In the genomic region with DNA sequence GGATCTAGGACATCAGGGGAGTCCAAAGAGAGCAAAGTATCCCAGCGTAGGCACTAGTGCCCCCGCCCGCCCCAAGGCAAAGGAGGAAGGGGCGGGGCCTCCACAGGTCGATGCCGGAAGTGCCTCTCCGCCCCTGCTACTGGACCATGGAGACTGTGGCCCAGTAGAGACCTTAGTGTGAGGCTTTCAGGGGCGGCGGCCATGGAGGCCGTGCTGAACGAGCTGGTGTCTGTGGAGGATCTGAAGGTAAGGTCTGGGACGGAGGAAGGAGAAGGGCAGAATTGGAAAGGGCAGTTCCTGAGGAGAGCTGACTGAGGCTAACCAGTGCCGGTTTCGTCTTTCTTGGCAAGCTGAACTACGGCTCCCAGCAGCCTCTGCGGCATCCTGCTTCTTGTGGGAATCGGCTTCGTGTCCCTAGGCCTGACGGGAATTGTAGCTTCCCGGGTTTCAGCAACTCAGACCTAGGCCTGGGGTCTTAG, we compare ENCODE assay signal across 8 mouse cellular contexts. TPM values are rescaled to one million over a fixed set of nuclear protein-coding genes. Genes with fewer than 3 reads are reported as not detected.
A peak's percentile ranks its signal among the peaks of the same experiment; 100 is the strongest.
DNase-seq lines count a peak whose midpoint lies in the region; ATAC-seq and TF ChIP-seq lines count a peak whose summit lies in the region.

No protein-coding gene starts in this region.

- peak overlapping the region; percentile 82 for H3K9ac ChIP-seq in MEL (ENCODE audit: control insufficient read depth, low read depth, low read length, poor library complexity, severe bottlenecking)
- peak overlapping the region; percentile 72 for H3K9ac ChIP-seq in lung, embryonic 16.5 days (ENCODE audit: low read length)

- H3K4me3 ChIP-seq in MEL (ENCODE audit: control insufficient read depth in 1 of 2, insufficient read depth in 1 of 2, low read depth in 2 of 2, low read length in 2 of 2) = peak overlapping the region; percentile 80
- H3K4me3 ChIP-seq in cerebellum, adult 2 months (replicated peaks; ENCODE audit: insufficient read depth, low read depth, low read length) = peak overlapping the region; percentile 99
- H3K4me3 ChIP-seq in lung, embryonic 16.5 days (ENCODE audit: low read length) = peak overlapping the region; percentile 66

- TF ChIP-seq RAD21 in MEL (IDR thresholded peaks at IDR 0.05; ENCODE audit: low read depth, low read length) = no peak

- no peak for TF ChIP-seq CTCF in MEL (IDR thresholded peaks at IDR 0.05 in 2 of 3, conservative IDR thresholded peaks at IDR 0.05 in 1 of 3; ENCODE audit: control insufficient read depth in 1 of 3, insufficient read depth in 1 of 3, low read depth in 2 of 3, low read length in 3 of 3, poor library complexity in 1 of 3, severe bottlenecking in 1 of 3)
- no peak for TF ChIP-seq CTCF in cerebellum, adult 2 months (IDR thresholded peaks at IDR 0.05; ENCODE audit: borderline replicate concordance, insufficient read depth, low read depth, low read length)

- ATAC-seq in hematopoietic stem cell, adult 5-6 weeks (replicated peaks in 1 of 2; ENCODE audit: insufficient read depth in 1 of 2, low FRiP score in 2 of 2, low TSS enrichment in 1 of 2, low read depth in 1 of 2, poor library complexity in 2 of 2, severe bottlenecking in 2 of 2) = peak; percentile 85 to 93
- peak; percentile 91 for ATAC-seq in lung, embryonic 16.5 days (ENCODE audit: low read depth)

- H3K27ac ChIP-seq in MEL (ENCODE audit: control insufficient read depth, low read depth, low read length) = peak overlapping the region; percentile 76
- H3K27ac ChIP-seq in cerebellum, adult 2 months (ENCODE audit: insufficient read depth, low read length) = peak overlapping the region; percentile 95
- peak overlapping the region; percentile 75 for H3K27ac ChIP-seq in lung, embryonic 16.5 days (ENCODE audit: low read length)

- under 1% methylated on average over 20 of the region's 20 CpGs for WGBS in cerebellum, adult 2 months
- 0% methylated on average over 20 of the region's 20 CpGs for WGBS in lung, embryonic 16.5 days

- DNase-seq in MEL (ENCODE audit: low read depth, low spot score) = peak; percentile 92
- peak; percentile 92 to 95 for DNase-seq in cerebellum, adult 2 months
- DNase-seq in forelimb bud, embryonic 11.5 days (ENCODE audit: low read depth, low spot score) = peak; percentile 85
- DNase-seq in layer of hippocampus, adult 9-10 months (ENCODE audit: low spot score) = peak; percentile 86
- DNase-seq in ovary, postnatal 10 days (ENCODE audit: low spot score) = peak; percentile 80
- DNase-seq in thymus, postnatal 10 days (ENCODE audit: low spot score in 2 of 2) = peak; percentile 77 to 80

- peaks cover 3 to 25% of the 10 kb centered on the region in 2 experiments; a peak in 3 of 4 replicates for H3K4me1 ChIP-seq in MEL (ENCODE audit: control insufficient read depth in 1 of 2, insufficient read depth in 2 of 2, low read length in 2 of 2)
- H3K4me1 ChIP-seq in cerebellum, adult 2 months (ENCODE audit: control insufficient read depth, insufficient read depth, low read length) = peaks cover 9% of the 10 kb centered on the region; the same call in 1 of the 2 replicates
- peaks cover 35% of the 10 kb centered on the region for H3K4me1 ChIP-seq in lung, embryonic 16.5 days (replicated peaks; ENCODE audit: control insufficient read depth, insufficient read depth, low read length)

- H3K9me3 ChIP-seq in MEL (replicated peaks; ENCODE audit: insufficient read depth, low read length) = no peaks in the 10 kb centered on the region
- no peaks in the 10 kb centered on the region for H3K9me3 ChIP-seq in lung, embryonic 16.5 days (ENCODE audit: control insufficient read depth, low read length)

- TF ChIP-seq POLR2A in MEL (IDR thresholded peaks at IDR 0.05; ENCODE audit: control insufficient read depth in 1 of 2, insufficient read depth in 1 of 2, low read depth in 1 of 2, low read length in 2 of 2, poor library complexity in 1 of 2) = peak; percentile 69 to 78
- peak; percentile 77; the same call in 1 of the 2 replicates for TF ChIP-seq POLR2A in cerebellum, adult 2 months (IDR thresholded peaks at IDR 0.05; ENCODE audit: borderline replicate concordance, insufficient read depth, low read length)

- H3K27me3 ChIP-seq in MEL (ENCODE audit: control insufficient read depth in 1 of 2, insufficient read depth in 2 of 2, low read length in 2 of 2) = no peaks in the 10 kb centered on the region
- no peaks in the 10 kb centered on the region for H3K27me3 ChIP-seq in cerebellum, adult 2 months (ENCODE audit: control insufficient read depth, insufficient read depth, low read length)
- no peaks in the 10 kb centered on the region for H3K27me3 ChIP-seq in lung, embryonic 16.5 days (ENCODE audit: control insufficient read depth, insufficient read depth, low read depth, low read length)

- peak overlapping the region; percentile 63 for H3K4me2 ChIP-seq in lung, embryonic 16.5 days (ENCODE audit: low read depth, low read length)

- peaks cover 0 to 26% of the 10 kb centered on the region in 2 experiments; a peak in 3 of 4 replicates for H3K36me3 ChIP-seq in MEL (ENCODE audit: control insufficient read depth in 1 of 2, insufficient read depth in 2 of 2, low read length in 2 of 2)
- peaks cover 24% of the 10 kb centered on the region for H3K36me3 ChIP-seq in lung, embryonic 16.5 days (ENCODE audit: control insufficient read depth, insufficient read depth, low read length)

- peaks cover 9% of the 10 kb centered on the region for H3K79me2 ChIP-seq in MEL (ENCODE audit: control insufficient read depth, insufficient read depth, low read length, poor library complexity)

- no peak for TF ChIP-seq EP300 in MEL (IDR thresholded peaks at IDR 0.05; ENCODE audit: low read depth in 1 of 2, low read length in 2 of 2)

TF ChIP-seq in MEL, 35 proteins besides CTCF, POLR2A, EP300 and RAD21 (continues in another document):
- TF ChIP-seq HCFC1 (IDR thresholded peaks at IDR 0.05; ENCODE audit: low read depth, low read length) (peak; percentile 96), RCOR1 (IDR thresholded peaks at IDR 0.05; ENCODE audit: low read depth, low read length) (no peak), MYC (IDR thresholded peaks at IDR 0.05; ENCODE audit: low read depth, low read length) (0 out of 2 replicates have a peak, but pooled peaks have one; percentile 4), MXI1 (IDR thresholded peaks at IDR 0.05; ENCODE audit: low read depth, low read length) (peak; percentile 17; the same call in 1 of the 2 replicates), UBTF (IDR thresholded peaks at IDR 0.05; ENCODE audit: borderline replicate concordance, insufficient read depth, low read depth, low read length) (no peak), BHLHE40 (IDR thresholded peaks at IDR 0.05; ENCODE audit: borderline replicate concordance, low read depth, low read length) (no peak), KAT2A (conservative IDR thresholded peaks at IDR 0.05; ENCODE audit: low read depth, low read length) (peak; percentile 81), GATA1 (IDR thresholded peaks at IDR 0.05; ENCODE audit: low read depth, low read length) (no peak), CHD2 (IDR thresholded peaks at IDR 0.05; ENCODE audit: low read length) (no peak), MYB (IDR thresholded peaks at IDR 0.05; ENCODE audit: low read depth, low read length) (no peak), ZNF384 (IDR thresholded peaks at IDR 0.05; ENCODE audit: low read depth, low read length) (no peak), SIN3A (IDR thresholded peaks at IDR 0.05; ENCODE audit: low read length) (peak; percentile 9; the same call in 1 of the 2 replicates), ZKSCAN1 (IDR thresholded peaks at IDR 0.05; ENCODE audit: low read depth, low read length) (no peak), JUND (IDR thresholded peaks at IDR 0.05; ENCODE audit: low read depth, low read length) (no peak), ETS1 (IDR thresholded peaks at IDR 0.05; ENCODE audit: low read depth, low read length) (no peak), E2F4 (IDR thresholded peaks at IDR 0.05; ENCODE audit: borderline replicate concordance, low read depth, low read length) (no peak)

RNA-seq across cellular contexts. Expression of a gene that starts 4.4 kb away (rescaled TPM):
- total RNA-seq in MEL (2012; rRNA removed) = 1.0 and 1.2 TPM in 2 replicates
- 1 to 10 TPM in 1 of 2 experiments, not detected in 1; 2.1 TPM for polyA plus RNA-seq in MEL (2012; ENCODE audit: insufficient read depth in 1 of 2, insufficient read length in 2 of 2, low read depth in 1 of 2, low replicate concordance in 2 of 2, missing spikeins in 1 of 2)
- 0.21 and 0.25 TPM in 2 replicates for polyA plus RNA-seq in cerebellum, adult 2 months (2012; rRNA removed)
- total RNA-seq in hematopoietic stem cell, adult 5-6 weeks (2017) = 0.40 and 9.1 TPM in 2 replicates
- polyA plus RNA-seq in lung, embryonic 16.5 days (2015; fragmentation: Nextera tagmentation; extraction: Ambion mirVana) = 5.1 and 6.2 TPM in 2 replicates

RNA-seq across cellular contexts. Expression of a gene that starts 8.9 kb away (rescaled TPM):
- total RNA-seq in MEL (2012; rRNA removed) = 151 and 164 TPM in 2 replicates
- polyA plus RNA-seq in MEL (2012; ENCODE audit: insufficient read depth in 1 of 2, insufficient read length in 2 of 2, low read depth in 1 of 2, low replicate concordance in 2 of 2, missing spikeins in 1 of 2) = 100 to 1,000 TPM in 1 of 2 experiments, not detected in 1; 184 TPM
- 408 and 473 TPM in 2 replicates for polyA plus RNA-seq in cerebellum, adult 2 months (2012; rRNA removed)
- total RNA-seq in hematopoietic stem cell, adult 5-6 weeks (2017) = 56.8 and 146 TPM in 2 replicates
- 286 and 300 TPM in 2 replicates for polyA plus RNA-seq in lung, embryonic 16.5 days (2015; fragmentation: Nextera tagmentation; extraction: Ambion mirVana)

RNA-seq across cellular contexts. Expression of a gene that starts 24.8 kb away (rescaled TPM):
- 47.3 and 56.0 TPM in 2 replicates for total RNA-seq in MEL (2012; rRNA removed)
- polyA plus RNA-seq in MEL (2012; ENCODE audit: insufficient read depth in 1 of 2, insufficient read length in 2 of 2, low read depth in 1 of 2, low replicate concordance in 2 of 2, missing spikeins in 1 of 2) = 10 to 100 TPM in 1 of 2 experiments, not detected in 1; 62.8 TPM
- polyA plus RNA-seq in cerebellum, adult 2 months (2012; rRNA removed) = 38.6 and 39.7 TPM in 2 replicates
- total RNA-seq in hematopoietic stem cell, adult 5-6 weeks (2017) = 33.3 and 37.8 TPM in 2 replicates
- 56.1 and 63.0 TPM in 2 replicates for polyA plus RNA-seq in lung, embryonic 16.5 days (2015; fragmentation: Nextera tagmentation; extraction: Ambion mirVana)

RNA-seq across cellular contexts. Expression of a gene that starts 25.8 kb away (rescaled TPM):
- total RNA-seq in MEL (2012; rRNA removed) = 51.8 and 56.6 TPM in 2 replicates
- 100 to 1,000 TPM in 1 of 2 experiments, not detected in 1; 123 TPM for polyA plus RNA-seq in MEL (2012; ENCODE audit: insufficient read depth in 1 of 2, insufficient read length in 2 of 2, low read depth in 1 of 2, low replicate concordance in 2 of 2, missing spikeins in 1 of 2)
- 86.8 and 95.4 TPM in 2 replicates for polyA plus RNA-seq in cerebellum, adult 2 months (2012; rRNA removed)
- 14.8 and 38.6 TPM in 2 replicates for total RNA-seq in hematopoietic stem cell, adult 5-6 weeks (2017)
- polyA plus RNA-seq in lung, embryonic 16.5 days (2015; fragmentation: Nextera tagmentation; extraction: Ambion mirVana) = 113 and 115 TPM in 2 replicates

RNA-seq across cellular contexts. Expression of a gene that starts 54.1 kb away (rescaled TPM):
- 15.6 and 19.8 TPM in 2 replicates for total RNA-seq in MEL (2012; rRNA removed)
- 10 to 100 TPM in 1 of 2 experiments, not detected in 1; 78.1 TPM for polyA plus RNA-seq in MEL (2012; ENCODE audit: insufficient read depth in 1 of 2, insufficient read length in 2 of 2, low read depth in 1 of 2, low replicate concordance in 2 of 2, missing spikeins in 1 of 2)
- polyA plus RNA-seq in cerebellum, adult 2 months (2012; rRNA removed) = 58.7 and 63.1 TPM in 2 replicates
- 7.3 and 12.8 TPM in 2 replicates for total RNA-seq in hematopoietic stem cell, adult 5-6 weeks (2017)
- polyA plus RNA-seq in lung, embryonic 16.5 days (2015; fragmentation: Nextera tagmentation; extraction: Ambion mirVana) = 92.8 and 93.7 TPM in 2 replicates

Comparison
In these comparisons a context has a peak if more than half of its experiments do, and no peak if none do; other contexts are left out.
1. Peak in every context shown above with its lines: DNase-seq, ATAC-seq, H3K4me3 ChIP-seq and H3K27ac ChIP-seq.